Mouse (Mus musculus) heart, postnatal 0 days (tissue): Measurements from ENCODE around the gene Tnp1. TPM values are rescaled to one million over a fixed set of nuclear protein-coding genes. Genes with fewer than 3 reads are reported as not detected.

ENCODE experiments used
- ATAC-seq: fragments of 200-750 bp; cut with Nextera tagmentation; 2 replicates; pipeline ENCODE4 v1.8.0; 2017; ENCODE audit warnings: low read depth, moderate number of reproducible peaks, moderate library complexity; ENCODE audit not compliant: insufficient read depth
- DNase-seq: peaks from one replicate; pipeline ENCODE4 v3.0.0-alpha.2; 2016; ENCODE audit warnings: low spot score
- H3K27ac ChIP-seq: fragments of 300-500 bp; sonication (generic); 2 replicates; pipeline ENCODE4 v1.5.1; 2014; ENCODE audit warnings: low read depth, mild to moderate bottlenecking
- H3K27me3 ChIP-seq: fragments of 300-500 bp; sonication (generic); 2 replicates; pipeline ENCODE4 v1.6.1; 2014; ENCODE audit warnings: low read length, mixed read lengths; ENCODE audit not compliant: control insufficient read depth, insufficient read depth
- H3K36me3 ChIP-seq: fragments of 300-500 bp; sonication (generic); replicated peaks from 2 replicates; pipeline ENCODE4 v1.6.1; 2014; ENCODE audit warnings: low read length, mixed read lengths; ENCODE audit not compliant: control insufficient read depth, insufficient read depth
- H3K4me1 ChIP-seq: fragments of 300-500 bp; sonication (generic); 2 replicates; pipeline ENCODE4 v1.6.1; 2014; ENCODE audit warnings: antibody characterized with exemption; ENCODE audit not compliant: control insufficient read depth, insufficient read depth
- H3K4me2 ChIP-seq: fragments of 300-500 bp; sonication (generic); 2 replicates; pipeline ENCODE4 v1.6.1; 2014; ENCODE audit warnings: low read depth, mild to moderate bottlenecking, low read length, moderate library complexity
- H3K4me3 ChIP-seq: fragments of 300-500 bp; sonication (generic); 2 replicates; pipeline ENCODE4 v1.5.1; 2014; ENCODE audit warnings: low read depth, low read length
- H3K9ac ChIP-seq: fragments of 300-500 bp; sonication (generic); replicated peaks from 2 replicates; pipeline ENCODE4 v1.6.1; 2014; ENCODE audit warnings: low read depth, low read length, mixed read lengths
- H3K9me3 ChIP-seq: fragments of 300-500 bp; sonication (generic); replicated peaks from 2 replicates; pipeline ENCODE4 v1.6.1; 2016; ENCODE audit warnings: low read length; ENCODE audit not compliant: control insufficient read depth
- CTCF ChIP-seq: IDR thresholded peaks from 2 replicates; pipeline ENCODE4 v1.5.1; 2016; ENCODE audit warnings: antibody characterized with exemption, control low read depth, low read depth
- EP300 ChIP-seq: IDR thresholded peaks from 2 replicates; pipeline ENCODE4 v1.6.1; 2016; ENCODE audit warnings: antibody characterized with exemption, low read depth
- WGBS: fragments of 180-500 bp; shearing (Covaris S2); extraction: QIAGEN DNeasy Blood & Tissue Kit; methylation state at CpG from one replicate; pipeline ENCODE4 v1.1.7; 2014; 5-methylcytosine and 5-hydroxymethylcytosine counted together
- polyA plus RNA-seq: library from polyadenylated mRNA; unstranded; fragments of >200 nt; fragmentation: Nextera tagmentation; extraction: Ambion mirVana; gene quantifications from 2 replicates; pipeline ENCODE4 v1.2.1, GENCODE M21; 2015
- total RNA-seq: library from RNA; depleted of rRNA; stranded (reverse); fragments of >200 nt; gene quantifications from 2 replicates; pipeline ENCODE4 v1.2.3, GENCODE M21; 2014; ENCODE audit warnings: low replicate concordance

The Tnp1 gene
- total and polyA plus RNA-seq, 2 experiments from 2014 or later, result not detected

GRCm38 (mm10) chr1:72992209-72992608 lies 23.5 kb downstream of the Tnp1 start:
- 0 out of 2 replicates have a peak, but pooled peaks cover 4% of the 10 kb centered on the region for H3K9me3 ChIP-seq
- no peak overlapping the region for H3K9ac ChIP-seq
- TF ChIP-seq CTCF (no peak), EP300 (no peak)
- H3K4me3 ChIP-seq, result no peak overlapping the region
- H3K36me3 ChIP-seq, result no peaks in the 10 kb centered on the region
- DNase-seq, result no peak
- 0 out of 2 replicates have a peak, but pooled peaks cover 3% of the 10 kb centered on the region for H3K4me1 ChIP-seq
- no peak overlapping the region for H3K4me2 ChIP-seq
- ATAC-seq, result no peak
- 54% methylated on average over 2 of the region's 2 CpGs for WGBS
- no peaks in the 10 kb centered on the region for H3K27me3 ChIP-seq
- no peak overlapping the region for H3K27ac ChIP-seq

- no peak overlapping the region for H3K4me2 ChIP-seq
- H3K27me3 ChIP-seq, result no peaks in the 10 kb centered on the region
- WGBS, result 46% methylated on average over 3 of the region's 3 CpGs
- H3K9ac ChIP-seq, result no peak overlapping the region
- no peaks in the 10 kb centered on the region for H3K9me3 ChIP-seq
- DNase-seq (peak; percentile 29), ATAC-seq (peak; percentile 57)
- H3K4me1 ChIP-seq, result 0 out of 2 replicates have a peak, but pooled peaks cover 3% of the 10 kb centered on the region
- H3K27ac ChIP-seq, result no peak overlapping the region
- H3K4me3 ChIP-seq, result no peak overlapping the region
- H3K36me3 ChIP-seq, result no peaks in the 10 kb centered on the region
- TF ChIP-seq EP300 (no peak), CTCF (no peak)
These were observed 26.8 kb downstream of the Tnp1 start for GRCm38 (mm10) chr1:72988904-72989303.

GRCm38 (mm10) chr1:72986715-72987114 lies 29.0 kb downstream of the Tnp1 start:
- Histone ChIP-seq H3K9ac (no peak overlapping the region), H3K27ac (no peak overlapping the region), H3K4me3 (no peak overlapping the region), H3K4me1 (0 out of 2 replicates have a peak, but pooled peaks cover 3% of the 10 kb centered on the region), H3K9me3 (no peaks in the 10 kb centered on the region), H3K27me3 (no peaks in the 10 kb centered on the region), H3K4me2 (no peak overlapping the region), H3K36me3 (no peaks in the 10 kb centered on the region)
- ATAC-seq, result no peak
- 62% methylated on average over 4 of the region's 4 CpGs for WGBS
- TF ChIP-seq EP300, result no peak
- DNase-seq, result no peak

- Histone ChIP-seq H3K4me2 (no peak overlapping the region), H3K27ac (no peak overlapping the region), H3K36me3 (no peaks in the 10 kb centered on the region), H3K9ac (no peak overlapping the region), H3K9me3 (no peaks in the 10 kb centered on the region), H3K27me3 (no peaks in the 10 kb centered on the region), H3K4me3 (no peak overlapping the region), H3K4me1 (peaks cover 5% of the 10 kb centered on the region; the same call in 1 of the 2 replicates)
- WGBS, result 48% methylated on average over 9 of the region's 9 CpGs
- TF ChIP-seq EP300, result no peak
- TF ChIP-seq CTCF, result no peak
- no peak for DNase-seq
- no peak for ATAC-seq
These were observed 36.8 kb downstream of the Tnp1 start for GRCm38 (mm10) chr1:72978956-72979355.

- Histone ChIP-seq H3K4me1 (peaks cover 16% of the 10 kb centered on the region), H3K9ac (no peak overlapping the region), H3K27me3 (no peaks in the 10 kb centered on the region), H3K9me3 (no peaks in the 10 kb centered on the region), H3K36me3 (no peaks in the 10 kb centered on the region), H3K4me3 (no peak overlapping the region), H3K4me2 (no peak overlapping the region), H3K27ac (no peak overlapping the region)
- TF ChIP-seq EP300 (no peak), CTCF (no peak)
- no peak for ATAC-seq
- no peak for DNase-seq
These were observed 41.5 kb downstream of the Tnp1 start for GRCm38 (mm10) chr1:72974226-72974625.

- H3K9ac ChIP-seq, result no peak overlapping the region
- DNase-seq (no peak), ATAC-seq (no peak)
- no peak overlapping the region for H3K27ac ChIP-seq
- no peaks in the 10 kb centered on the region for H3K9me3 ChIP-seq
- H3K4me2 ChIP-seq, result no peak overlapping the region
- peaks cover 19% of the 10 kb centered on the region; the same call in 1 of the 2 replicates for H3K4me1 ChIP-seq
- 59% methylated on average over 9 of the region's 9 CpGs for WGBS
- no peak overlapping the region for H3K4me3 ChIP-seq
- H3K27me3 ChIP-seq, result no peaks in the 10 kb centered on the region
- H3K36me3 ChIP-seq, result no peaks in the 10 kb centered on the region
- TF ChIP-seq EP300 (no peak), CTCF (no peak)
These were observed 45.2 kb downstream of the Tnp1 start for GRCm38 (mm10) chr1:72970461-72970860.
